Mouse (Mus musculus) testis, adult 2 months (tissue): ENCODE results near the gene Ccdc159.

ENCODE experiments used
- CTCF ChIP-seq: fragments of 200-500 bp; IDR thresholded peaks from 2 replicates; pipeline ENCODE4 v1.5.1; 2012; ENCODE audit warnings: low read depth, mild to moderate bottlenecking, inconsistent platforms, low read length, moderate library complexity; ENCODE audit not compliant: control insufficient read depth, insufficient read depth, insufficient replicate concordance
- POLR2A ChIP-seq: fragments of 200-500 bp; IDR thresholded peaks from 2 replicates; pipeline ENCODE4 v1.6.1; 2012; ENCODE audit warnings: low read depth, mild to moderate bottlenecking, inconsistent platforms, low read length, moderate library complexity; ENCODE audit not compliant: control insufficient read depth

DNA sequence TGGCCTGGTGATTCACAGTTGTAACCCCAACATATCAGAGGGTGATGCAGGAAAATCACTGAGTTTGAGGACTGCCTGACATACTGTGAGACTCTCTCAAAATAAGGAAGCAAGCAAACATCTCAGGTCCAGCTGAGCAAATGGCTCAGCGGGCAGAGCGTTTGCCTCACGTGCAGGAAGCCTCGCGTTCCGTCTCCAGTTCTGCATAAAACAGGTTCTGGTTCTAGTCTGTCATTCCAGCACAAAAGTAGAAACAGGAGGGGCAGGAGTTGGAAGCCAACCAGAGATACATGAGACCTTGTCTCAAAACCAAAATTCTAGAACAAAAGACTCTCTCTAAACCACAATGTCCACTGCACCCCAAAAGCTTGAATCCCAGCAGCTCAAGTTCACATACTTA, 487 bp upstream of the Ccdc159 start:
- no peak for TF ChIP-seq CTCF
- TF ChIP-seq POLR2A = no peak
